Mouse (Mus musculus) urinary bladder, postnatal 36 days (tissue): ENCODE measurements around the gene Atp2a3.
A peak's percentile ranks its signal among the peaks of the same experiment; 100 is the strongest.

Source experiments
- DNase-seq, 2 experiments: peaks; one replicate each; pipeline ENCODE4 v3.0.0; 2022; ENCODE audit warnings: low spot score in 2 of 2, mixed read lengths in 1 of 2

The Atp2a3 gene

DNA sequence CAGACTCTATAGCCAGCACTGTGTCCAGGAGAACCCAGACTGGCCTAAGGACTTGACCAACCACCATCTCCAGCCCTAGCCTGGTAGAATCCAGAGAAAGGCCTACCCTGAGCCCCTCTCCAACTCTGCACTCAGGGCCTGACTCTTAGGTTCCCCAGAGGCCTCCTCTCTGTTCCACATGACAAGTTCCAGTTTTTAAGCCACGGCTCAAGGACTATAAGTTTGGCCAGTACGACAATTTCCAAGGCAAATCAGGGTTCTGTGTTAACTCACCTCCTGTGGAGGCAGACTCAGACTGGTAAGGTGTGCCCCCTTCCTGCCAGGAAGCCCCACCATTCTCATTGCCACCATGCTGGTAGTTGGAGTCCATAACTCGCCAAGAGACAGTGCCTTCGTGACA lies 6.8 kb upstream of the Atp2a3 start:
- no peak for DNase-seq

DNA sequence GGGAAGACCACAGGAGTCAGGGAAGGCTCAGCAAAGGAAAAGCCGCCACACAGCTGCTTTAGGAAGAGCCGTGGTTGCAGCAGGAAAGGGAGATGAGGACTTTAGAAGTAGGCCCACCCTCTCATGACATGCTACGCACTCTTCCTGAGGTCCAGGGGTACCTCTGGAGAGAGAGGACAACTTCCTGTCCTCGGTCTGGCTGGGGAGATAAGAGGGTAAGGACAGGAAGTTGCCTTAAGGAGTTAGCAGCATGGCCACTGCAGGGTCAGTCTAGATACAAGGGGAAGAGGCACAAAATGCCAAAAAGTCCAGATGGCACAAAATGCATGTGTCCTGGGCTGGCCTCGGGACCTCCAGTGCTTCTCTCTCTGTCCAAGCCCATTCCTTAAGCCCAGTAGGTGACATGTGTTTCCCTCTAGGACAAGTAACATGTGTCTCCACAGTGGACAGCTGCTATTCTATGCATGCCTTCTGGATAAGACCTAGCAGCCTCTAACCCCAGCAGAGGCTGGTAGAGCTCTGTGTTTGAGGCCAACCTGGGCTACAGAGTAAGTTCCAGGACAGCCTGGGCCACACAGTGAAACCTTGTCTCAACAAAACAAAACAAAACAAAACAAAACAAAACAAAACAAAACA lies 5.5 kb upstream of the Atp2a3 start:
- DNase-seq, result no peak

DNA sequence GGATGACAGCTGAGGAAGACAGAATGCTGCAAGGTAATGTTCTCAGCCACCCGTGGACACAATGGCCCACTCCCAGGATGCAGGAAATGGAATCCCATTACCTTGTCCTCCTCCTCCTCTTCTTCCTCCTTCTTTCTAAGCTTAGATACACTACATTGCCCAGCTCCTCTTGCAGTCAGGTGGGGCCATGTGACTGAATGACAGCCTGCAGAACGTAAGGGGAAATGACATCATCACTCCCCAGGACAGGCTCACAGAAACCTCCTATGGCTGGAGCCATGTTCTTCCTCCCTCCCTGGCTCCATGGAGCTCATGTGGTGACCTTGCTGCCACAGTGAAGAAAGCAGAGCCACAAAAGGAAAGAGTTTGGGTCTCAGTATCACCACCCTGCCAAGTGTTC lies 3.7 kb upstream of the Atp2a3 start:
- no peak for DNase-seq

DNA sequence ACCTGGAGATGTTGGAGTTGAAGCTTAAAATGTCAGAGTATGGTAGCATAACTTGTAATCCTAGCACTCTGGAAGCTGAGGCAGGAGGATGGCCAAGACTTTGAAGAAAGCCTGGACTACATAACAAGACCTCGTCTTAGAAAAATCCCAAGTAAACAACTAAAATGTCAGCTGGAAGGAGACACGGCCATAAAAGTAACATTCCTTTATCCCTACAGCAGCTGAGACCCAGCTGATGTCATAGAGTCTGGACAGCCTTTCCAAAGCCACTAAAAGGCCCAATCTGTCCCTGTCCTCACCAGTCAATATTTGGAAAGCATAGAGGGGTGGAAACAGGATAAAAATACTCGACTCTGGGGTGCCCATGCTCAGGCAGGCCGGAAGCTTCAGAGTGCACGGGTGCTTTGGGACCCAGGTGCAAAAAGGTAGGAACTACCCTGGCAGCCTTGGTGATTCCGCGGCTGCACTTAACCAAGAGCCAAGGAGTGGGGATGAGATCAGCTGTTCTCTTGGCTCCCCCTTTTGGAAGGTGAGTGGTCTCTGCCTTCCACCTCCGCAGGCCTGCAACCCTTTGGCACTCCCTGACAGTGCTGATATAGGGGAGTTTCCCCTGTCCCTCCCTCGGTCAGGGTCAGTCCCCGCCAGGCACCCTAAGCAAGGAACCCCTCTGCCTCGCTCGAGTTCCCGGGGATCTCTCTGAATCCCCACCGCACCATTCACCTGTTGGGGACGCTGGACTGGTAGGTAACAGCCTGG lies 867 bp upstream of the Atp2a3 start:
- DNase-seq, result no peak

DNA sequence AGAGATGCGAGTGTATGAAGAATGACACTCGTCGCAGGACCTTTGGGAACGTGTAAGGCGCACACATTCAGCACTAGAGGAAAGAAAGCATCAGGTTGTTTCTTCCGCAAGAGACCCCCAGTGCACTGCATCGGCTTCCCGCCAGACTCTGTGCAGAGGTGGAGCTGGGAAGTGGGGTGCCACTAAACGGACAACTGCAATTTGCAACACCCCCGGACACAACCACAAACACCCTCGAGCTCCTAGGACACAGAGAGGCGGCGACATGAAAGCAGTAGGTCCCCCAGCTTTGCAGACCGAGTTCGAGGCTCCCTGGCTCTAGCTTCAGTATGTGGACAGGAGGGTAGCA lies 272 bp upstream of the Atp2a3 start:
- no peak for DNase-seq

DNA sequence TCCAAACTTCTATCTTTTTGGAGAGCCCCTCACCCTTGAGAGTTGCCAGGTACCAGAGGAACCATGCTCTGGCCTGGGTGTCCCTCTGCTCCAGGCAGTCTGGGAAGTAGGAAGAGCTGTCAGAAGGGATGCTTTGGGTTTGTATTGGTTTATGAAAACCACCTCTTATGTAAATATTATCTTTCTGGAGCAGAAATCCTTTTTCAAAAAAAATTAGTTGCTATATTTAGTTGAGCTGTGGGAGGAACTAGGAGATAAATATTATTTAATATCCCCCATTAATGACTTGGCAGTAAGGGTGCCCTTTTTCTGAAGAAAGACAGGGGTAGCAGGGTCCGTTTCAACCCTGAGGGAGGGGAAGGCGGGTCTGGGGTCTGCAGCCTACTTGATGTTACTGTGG lies 1.4 kb downstream of the Atp2a3 start:
- DNase-seq, result no peak

DNA sequence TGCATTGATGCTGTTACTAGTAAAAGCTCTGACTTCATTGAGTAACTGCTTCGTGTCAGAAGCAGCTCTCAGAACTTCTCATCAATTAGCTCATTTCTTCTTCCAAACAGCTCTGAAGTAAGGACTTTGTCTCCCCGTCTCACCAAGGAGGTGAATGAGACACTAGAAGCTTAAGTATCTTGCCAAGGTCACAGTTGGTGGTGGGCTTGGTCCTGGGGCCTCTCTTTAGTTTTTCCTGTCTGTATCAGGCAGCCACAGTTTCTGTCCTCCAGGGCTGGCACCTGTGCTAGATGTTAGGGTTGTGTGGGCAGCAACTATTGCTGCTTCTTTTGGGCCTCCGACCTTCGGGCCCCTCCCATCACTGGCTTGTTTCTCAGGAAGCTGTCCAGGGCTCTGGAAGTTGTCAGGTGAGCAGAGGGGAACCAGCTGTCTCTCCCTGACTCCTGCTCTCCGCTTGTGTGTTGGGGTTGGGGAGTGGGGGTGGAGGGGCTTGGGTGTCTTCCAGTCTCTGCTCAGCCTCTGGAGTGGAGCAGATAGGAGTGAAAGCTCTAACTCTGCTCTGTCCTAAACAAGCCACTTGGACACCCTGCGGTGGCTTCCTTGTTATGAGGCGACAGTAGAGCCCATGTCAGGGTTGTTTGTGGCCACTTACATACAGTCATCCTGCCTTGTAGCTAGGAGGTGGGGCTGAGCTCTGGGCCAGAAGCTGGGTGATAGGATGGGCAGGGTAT lies 2.3 kb downstream of the Atp2a3 start:
- no peak for DNase-seq

DNA sequence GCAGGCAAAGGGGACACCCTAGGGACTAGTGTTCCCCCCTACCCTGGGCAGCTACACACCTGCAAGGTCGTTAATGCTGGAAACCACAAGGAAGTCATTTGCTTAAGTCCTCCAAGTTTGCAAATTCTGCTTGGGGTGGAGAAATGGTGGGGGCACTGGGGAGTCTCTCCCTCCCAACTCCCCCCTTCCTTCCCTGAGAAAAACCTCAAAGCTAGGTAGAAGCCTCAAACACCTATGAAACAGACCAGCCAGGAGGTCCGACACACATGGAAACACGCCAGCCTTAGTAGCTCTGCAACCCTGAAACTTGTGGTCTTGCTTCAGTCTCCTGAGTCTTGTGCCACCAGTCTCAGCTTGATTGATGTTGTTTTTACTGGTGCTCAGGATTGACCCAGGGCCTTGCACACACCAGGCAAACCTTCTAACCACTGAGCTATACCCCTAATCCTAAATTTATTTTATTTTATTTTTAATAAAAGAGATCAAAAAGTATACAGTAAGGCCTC lies 2.9 kb downstream of the Atp2a3 start:
- no peak for DNase-seq

DNA sequence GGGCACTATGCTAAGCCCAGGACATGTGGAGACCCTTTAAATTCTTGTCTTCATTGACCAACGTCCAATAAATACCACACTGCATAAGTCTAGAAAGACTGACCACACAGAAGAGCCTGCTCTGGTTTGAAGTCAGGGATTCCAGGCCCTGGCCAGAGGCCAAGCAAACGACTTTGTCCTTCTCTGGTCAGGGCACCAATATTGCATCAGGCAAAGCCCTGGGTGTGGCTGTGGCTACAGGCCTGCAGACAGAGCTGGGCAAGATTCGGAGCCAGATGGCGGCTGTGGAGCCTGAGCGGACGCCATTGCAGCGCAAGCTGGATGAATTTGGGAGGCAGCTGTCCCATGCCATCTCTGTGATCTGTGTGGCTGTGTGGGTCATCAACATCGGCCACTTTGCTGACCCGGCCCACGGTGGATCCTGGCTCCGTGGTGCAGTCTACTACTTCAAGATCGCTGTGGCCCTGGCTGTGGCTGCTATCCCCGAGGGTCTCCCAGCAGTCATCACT lies 14.1 kb downstream of the Atp2a3 start:
- DNase-seq, result no peak

DNA sequence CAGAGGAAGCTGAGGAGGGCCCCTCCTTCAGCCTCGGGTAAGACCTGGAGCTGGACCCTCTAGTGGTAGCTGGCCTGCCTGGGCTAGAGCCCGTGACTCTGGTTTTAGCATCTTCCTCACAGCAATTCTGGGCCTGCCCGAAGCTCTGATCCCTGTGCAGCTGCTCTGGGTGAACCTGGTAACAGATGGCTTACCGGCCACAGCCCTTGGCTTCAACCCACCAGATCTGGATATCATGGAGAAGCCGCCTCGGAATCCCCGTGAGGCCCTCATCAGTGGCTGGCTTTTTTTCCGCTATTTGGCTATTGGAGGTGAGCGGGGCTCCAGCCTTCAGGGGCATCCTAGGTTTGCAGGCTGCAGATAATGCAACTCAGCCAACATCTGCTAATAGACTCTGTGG lies 21.5 kb downstream of the Atp2a3 start:
- no peak for DNase-seq

DNA sequence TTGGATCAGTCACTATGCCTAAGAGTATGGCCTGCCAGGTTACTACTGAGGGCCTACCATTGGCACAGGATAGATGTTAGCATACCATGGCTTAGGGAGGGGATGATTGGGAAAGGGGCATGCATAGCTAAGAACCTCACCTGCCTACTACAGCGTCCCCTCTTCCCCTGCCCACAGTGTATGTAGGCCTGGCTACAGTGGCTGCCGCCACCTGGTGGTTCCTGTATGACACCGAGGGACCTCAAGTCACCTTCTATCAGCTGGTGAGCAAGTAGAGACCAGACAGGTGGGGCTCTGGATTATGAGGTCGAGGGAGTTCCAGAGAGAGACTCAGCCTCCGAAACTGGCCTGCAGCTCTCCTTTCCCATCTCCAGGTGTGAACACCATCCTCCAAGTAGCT lies 22.3 kb downstream of the Atp2a3 start:
- no peak for DNase-seq

DNA sequence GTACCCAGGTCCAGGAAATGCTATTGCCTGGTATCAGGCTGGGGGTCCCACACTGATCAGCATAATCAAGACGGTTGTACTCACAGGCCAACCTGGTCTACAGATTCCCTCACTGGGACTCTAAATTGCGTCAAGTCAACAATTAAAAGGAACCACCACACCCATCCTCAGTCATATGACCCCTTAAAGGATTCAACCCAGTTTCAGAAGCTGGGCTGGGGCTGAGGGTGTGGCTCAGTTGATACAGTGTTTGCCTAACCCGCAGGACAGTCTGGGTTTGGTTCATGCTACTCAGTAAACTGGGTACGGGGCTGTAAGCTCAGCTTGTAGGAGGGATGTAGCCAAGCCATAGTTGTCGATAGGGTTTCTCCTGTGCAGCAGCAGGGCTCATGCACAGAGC lies 25.8 kb downstream of the Atp2a3 start:
- DNase-seq, result no peak

DNA sequence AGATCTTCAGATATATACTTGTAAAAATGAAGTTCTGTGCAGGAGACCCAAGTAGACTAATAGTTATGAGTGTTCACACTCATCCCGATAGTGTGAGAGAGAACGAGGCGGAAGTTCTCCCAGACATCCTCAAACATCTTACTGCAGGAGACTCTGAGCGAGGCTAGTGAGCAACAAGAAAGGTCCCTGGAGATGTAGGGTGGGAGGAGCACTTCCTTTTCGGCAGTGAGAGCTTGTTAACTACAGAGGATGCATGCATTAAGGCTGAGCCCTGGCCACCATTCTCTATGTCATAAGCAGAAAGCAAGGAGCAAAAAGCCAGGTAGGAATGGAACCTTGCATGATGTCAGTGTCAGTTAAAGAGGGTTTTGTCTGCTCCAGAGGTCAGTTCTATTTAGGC lies 26.3 kb downstream of the Atp2a3 start:
- DNase-seq, result no peak

DNA sequence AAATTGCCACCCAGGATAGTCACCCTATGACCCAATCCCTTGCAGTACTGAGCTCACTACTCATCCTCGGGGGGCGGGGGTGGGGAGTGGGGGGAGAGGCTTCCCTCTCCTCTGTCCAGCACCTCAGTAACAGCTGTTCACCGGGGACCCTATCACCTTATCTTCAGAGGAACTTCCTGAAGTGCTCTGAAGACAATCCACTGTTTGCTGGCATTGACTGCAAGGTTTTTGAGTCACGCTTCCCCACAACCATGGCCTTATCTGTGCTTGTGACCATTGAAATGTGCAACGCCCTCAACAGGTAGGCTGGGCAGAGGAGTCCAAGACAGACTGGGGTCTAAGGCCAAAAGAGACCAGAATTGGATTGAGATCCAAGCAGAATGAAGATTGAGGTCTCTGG lies 26.8 kb downstream of the Atp2a3 start:
- DNase-seq, result no peak

DNA sequence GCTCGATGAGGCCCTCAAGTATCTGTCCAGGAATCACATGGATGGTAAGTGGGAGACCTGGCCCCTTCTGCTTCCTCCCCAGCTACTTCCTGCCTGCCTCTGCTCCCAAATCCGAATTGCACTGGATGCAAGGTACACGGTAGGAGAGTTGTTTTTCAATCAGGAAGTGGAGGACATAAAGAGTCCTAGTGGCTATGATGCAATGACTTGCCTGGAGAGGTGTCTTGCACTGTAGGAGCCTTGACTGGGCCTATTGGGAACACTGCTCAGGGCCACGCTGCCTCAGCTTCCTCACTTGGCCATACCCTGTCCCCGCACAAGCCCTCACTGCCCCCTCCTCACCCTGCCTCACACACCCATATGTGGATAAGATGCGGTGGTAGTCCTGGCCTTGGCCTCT lies 28.1 kb downstream of the Atp2a3 start:
- no peak for DNase-seq

DNA sequence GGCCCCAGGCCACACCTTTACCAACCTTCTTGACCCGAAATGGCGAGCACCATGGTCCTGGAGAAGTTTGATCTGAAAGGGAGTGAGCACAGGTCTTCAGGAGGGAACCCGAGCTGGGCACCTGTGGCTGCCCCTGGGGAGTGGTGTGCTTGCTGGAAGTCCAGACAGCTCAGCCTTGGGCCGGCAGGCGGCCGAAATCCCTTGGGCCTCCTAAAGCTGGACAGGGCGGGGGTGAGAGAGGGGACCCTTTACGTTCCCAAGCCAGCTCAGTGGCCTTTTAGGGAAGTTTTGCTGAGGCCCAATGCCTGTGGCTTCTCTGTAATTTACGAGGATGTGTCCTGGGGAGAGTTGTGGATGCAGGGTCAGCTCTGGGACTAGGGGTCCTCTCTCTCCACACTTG lies 29.7 kb downstream of the Atp2a3 start:
- no peak for DNase-seq

DNA sequence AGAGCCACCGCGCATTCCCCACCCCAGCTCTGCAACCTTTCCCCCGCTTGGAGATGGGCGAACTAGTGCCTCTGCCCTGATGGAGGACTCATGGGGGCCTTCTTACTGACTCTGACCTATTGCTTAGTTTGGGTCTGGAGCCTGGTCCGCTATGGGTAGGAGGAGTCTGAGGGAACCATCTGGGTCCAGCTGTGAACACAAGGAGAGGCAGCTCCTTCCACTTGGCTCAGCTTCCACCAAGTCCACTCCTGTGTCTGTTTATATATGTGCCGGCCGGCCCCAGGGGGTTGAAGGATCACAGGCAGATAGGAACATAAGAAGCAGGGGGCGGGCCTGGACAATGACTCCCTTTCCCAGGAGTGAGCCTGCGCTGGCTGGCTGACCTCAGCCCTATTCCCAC lies 31.0 kb downstream of the Atp2a3 start:
- no peak for DNase-seq

DNA sequence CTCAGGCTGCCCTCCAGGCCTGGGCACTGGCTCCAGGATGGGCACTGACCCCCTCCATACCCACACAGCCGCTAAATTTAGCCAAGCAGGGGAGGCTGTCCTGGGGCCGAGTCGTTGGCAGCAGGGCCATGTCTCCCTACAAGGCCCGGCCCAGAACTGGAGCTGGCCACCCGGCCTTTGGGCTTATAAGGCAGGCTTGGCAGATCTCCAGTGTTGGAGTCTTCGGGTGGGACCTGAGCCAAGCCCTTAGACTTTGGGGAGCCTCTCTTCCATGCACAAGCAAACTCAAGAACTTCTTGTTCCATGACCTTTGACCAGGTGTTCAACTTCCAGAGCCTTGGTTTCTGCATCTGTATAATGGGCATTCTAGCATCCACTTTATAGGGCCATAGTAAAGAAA lies 35.4 kb downstream of the Atp2a3 start:
- no peak for DNase-seq

DNA sequence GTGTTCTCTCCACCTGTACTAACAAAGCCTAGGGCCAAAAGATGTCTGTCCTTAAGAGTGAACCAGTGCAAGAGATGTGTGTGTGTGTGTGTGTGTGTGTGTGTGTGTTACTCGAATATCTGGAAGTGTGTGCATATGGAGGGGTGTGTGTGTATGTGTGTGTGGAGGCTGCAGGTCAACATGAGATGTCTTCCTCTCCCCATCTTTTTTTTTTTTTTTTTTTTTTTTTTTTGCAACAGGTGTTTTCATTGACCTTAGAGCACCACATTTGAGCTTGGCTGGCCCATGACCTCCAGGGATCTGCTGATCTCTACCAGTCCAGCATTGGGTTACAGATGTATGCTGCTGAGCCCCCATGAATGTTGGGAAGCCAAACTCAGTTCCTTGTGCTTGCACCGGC lies 35.8 kb downstream of the Atp2a3 start:
- no peak for DNase-seq

DNA sequence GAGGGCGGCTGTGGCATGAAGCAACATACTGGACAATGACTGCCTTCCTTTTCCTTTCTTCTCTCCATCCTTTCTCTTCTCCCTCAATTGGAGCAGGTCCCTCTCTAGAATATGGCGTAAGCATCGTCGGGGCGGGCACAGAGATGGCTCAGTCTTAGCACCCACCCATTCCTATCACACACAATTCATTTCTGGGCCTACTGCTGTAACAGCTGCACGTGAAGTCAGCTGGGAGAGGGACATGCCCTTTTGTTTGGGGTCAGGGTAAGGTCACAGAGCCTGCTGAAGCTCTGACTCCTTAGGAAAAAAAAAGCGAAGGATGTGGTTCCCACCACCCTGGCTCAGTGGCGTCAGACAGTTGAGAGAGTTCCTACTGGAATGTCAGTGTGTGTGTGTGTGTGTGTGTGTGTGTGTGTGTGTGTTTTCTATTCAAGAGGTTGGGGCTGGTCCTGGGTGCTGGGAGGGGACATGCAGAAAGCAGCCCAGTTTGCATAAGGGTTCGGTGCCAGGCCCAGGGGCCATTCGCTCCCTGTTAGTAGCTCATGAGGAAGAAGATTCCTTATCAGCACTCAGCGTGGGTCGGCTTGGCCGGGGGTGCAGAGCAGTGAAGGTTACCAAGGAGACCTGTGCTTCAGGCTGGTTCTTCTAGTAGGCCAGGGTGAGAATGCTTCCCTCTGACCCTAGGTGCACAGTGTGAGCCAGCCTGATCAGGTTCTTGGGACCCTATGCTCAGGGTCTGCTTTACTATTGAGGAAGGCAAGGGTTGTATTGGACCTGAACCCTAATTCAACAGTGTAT lies 36.8 kb downstream of the Atp2a3 start:
- no peak for DNase-seq

DNA sequence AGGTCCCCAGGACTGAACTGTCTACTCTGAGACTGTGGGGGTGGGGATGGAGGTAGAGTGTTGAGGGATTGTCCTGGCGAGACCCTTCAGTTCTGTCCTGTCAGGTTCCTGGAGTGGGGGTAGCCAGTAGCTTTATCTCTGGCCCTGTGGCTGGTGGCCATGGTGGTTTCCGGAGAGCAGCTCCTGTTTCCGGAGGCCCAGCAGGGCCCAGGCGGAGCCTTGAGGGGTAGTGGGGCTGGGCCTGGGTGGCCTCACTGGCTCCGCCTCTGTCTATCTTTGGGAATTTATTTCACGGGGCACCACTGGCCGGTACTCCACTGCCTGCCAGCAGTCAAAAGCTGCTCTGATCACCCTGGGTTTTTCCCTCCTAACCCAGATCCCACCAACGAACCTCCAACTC lies 37.8 kb downstream of the Atp2a3 start, which contains the start of gene P2rx1:
Gene P2rx1 (plus strand): TSS at position 333 of the 400 bp plus-strand sequence.
- no peak for DNase-seq

DNA sequence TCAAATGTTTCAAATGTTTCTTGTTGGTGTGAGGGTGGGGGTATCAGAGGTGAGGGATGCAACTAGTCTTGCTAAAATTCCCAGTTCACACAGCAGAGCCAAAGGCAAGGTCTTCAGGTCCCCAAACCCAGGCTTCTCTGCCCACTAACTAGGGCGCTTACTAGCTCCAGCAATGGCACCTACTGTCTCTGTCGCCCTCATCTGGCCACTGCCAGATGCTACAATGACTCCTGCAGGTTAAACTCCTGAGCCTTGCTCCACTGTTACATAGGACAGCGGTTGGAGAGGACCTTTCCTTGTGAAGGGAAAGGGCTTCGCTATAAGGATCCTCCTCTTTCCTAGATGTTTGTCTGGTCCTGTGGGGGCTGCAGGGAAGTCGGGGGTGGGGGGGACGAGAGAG lies 40.1 kb downstream of the Atp2a3 start:
- peak; percentile 59 to 71 for DNase-seq
